Mouse (Mus musculus) cerebellum, adult 18-20 months (tissue): Measurements from ENCODE around the gene Ndp.
A peak's percentile ranks its signal among the peaks of the same experiment; 100 is the strongest.

ENCODE experiments used
- DNase-seq, 2 experiments: peaks; one replicate each; pipeline ENCODE4 v3.0.0; 2021

The Ndp gene

DNA sequence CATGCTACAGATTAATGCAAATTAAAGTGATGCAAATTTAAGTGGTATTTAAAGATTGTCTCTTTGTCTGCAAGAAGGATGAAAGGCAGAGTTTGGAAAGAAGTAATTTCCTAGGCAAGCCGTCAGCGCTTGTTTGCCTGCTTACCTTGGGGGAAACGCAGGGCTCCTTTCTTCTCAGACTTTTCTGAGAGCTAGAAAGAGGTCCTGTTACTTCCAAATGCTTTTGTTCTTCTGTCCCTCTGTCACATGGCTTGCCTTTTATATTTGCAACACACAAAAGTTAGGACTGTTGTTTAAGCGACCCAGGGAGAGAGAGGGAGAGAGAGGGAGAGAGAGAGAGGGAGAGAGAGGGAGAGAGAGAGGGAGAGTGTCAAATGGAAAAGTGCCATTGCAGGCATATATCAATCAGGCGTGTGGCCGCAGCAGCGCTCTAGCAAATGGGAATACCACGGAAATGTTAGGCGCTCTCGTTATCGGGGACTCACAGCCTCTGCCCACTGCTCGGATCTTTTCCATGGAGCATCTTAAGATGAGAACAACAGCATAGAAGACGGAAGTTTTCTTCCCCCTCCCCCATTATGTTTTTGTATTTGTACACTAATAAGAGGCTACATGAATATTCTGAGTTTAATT, at the start of gene Ndp:
Ndp (minus strand) TSS at position 534 of the 633 bp plus-strand sequence.
- peak; percentile 26 to 42 for DNase-seq

DNA sequence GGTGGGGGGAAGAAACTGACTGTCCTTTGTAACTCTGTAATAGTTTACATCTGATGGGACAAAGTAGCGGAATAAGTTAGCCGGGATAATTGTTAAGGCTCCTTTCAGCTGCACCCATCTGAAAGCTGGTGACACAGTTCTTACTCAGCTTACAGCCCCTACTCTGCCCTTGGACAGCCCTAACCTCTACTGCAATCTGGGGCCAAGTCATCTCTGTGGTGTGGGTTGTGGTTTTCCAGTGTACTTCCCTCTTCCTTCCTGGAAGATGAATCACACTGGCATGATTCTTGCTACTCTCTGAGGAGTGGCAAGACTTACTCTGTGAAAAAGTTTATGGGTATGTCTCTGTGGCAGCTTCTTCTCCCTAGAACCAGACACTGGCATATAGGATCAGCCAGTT, 43.2 kb upstream of the Ndp start:
- DNase-seq = no peak

DNA sequence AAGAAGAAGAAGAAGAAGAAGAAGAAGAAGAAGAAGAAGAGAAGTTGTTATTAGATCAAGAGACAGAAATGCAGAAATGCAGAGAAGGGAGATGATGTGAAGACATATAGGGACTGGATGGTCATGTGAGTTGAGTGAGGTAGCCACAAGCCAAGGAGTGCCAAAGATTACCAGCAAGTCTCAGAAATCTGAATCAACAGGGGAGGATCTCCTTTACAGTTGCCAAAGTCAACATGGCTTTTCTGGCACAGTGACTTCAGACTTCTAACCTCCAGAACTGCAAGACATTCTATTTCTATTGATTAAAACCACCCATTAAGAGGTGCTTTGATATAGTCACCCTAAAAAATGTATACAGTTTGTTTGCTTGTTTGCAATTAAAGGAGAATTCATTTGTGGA, 6.4 kb upstream of the Ndp start:
- no peak for DNase-seq

DNA sequence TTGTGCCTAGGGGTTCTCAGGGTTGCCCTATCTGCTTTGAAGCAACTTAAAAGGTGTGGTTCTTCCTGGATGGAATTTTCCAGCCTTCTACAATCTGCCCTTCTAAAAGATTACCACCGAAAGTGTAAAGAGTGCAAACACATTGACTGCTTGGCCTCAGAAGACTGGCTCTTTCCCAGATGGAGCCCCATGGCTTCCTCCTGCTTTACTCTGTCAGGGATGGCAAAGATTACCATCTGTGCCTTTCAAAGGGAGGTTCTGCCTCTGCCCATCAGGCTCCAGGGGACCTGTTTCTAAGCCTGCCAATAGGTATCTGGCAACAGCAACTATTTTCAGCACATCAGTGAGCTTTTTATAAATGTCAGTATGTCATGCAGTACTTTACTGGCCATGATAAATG, 1.5 kb upstream of the Ndp start:
- DNase-seq = peak; percentile 56 to 78

DNA sequence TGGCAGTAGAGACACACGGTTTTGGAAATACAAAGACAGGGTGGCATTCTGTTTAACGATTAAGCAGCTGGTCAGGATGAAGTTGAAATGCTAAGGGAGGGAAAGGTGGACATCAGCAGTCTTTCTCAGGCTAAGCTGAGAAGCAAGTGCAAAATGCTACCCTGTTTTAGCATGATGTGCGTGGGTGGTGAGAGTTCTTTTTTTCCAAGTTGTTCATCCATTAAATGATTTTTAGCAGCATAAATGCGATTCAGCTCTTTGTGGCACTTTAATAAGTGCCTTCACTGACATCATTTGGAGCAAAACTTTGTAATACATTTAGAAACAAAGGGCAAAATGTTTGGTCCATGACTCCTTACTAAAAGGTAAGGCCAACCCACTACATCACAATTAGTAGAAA, 337 bp upstream of the Ndp start:
- no peak for DNase-seq

DNA sequence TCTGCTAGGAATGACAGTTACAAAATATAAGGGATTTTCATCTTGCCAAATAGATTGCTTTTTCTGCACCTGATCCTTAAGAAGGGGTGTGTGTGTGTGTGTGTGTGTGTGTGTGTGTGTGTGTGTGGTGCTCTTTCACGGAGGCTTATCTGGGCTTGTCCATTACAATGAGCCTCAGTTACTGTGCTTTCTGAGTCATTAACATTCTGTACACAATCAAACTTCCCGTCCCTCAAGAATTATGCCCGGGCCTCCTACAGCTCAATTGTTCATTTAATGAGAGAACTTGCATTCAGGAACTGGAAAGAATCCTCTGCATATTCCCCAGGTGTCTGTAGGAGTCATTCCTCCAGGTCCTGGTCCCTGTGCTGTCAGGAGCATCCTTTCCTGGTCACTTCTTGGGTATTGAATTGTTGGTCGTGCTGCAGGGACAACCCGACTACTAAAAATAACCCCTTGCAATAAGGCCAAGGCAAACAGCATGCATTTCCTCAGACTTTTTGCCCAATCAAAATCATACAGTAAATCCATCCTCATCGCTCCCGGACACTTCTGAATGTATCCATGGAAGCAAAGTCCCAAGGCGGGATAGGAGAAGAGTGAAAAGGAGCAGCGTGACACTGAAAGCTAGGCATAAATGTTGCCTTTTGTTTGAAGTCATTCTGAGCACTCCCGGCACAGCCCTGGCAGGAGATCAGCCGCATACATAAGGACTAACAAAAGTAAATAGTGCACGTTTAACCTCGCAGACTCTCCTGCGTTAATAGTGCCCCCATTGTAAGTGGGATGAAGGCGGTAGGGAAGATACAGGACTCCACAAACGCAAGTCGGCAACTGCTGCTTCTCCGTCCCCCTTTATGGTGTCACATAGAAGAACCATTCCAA, 1.1 kb downstream of the Ndp start:
- peak; percentile 41 to 47 for DNase-seq

DNA sequence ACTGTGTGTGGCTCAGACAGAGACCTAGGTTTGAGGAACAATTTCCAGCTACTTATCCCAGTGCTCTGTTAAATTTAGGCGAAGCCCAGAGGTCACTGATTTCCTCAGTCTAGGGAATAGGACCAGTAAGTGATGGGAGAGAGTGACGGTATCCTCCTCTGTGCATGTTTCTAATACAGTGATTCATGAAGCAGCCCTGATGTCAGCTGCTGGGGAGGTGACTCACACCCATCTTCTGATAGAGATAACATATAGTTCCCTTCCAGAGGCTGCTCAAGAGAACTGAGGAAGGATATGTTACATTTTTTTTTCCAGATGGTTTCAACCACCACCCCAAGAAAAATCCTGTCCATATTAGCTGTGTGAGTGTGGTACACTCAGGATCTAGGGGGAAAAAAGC, 2.9 kb downstream of the Ndp start:
- DNase-seq = no peak

DNA sequence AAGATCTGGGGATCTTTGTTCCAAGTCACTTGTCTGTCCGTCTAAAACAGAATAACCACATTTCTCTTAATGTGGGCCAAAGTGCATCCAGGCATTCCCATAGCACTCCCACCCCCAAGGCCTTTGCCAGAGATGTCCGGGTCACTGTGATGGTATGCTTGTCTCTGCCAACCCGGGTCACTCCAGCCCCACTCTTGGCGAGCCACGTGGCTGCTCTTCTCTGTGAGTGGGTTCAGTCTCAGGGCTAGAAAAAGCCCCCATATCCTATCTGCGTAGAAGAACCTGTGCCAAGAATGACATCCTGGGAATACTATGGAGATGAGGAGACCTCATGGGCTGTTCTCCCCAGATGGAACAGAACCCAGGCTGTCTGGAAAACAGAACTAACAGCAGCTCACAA, 4.0 kb downstream of the Ndp start:
- DNase-seq = peak in 1 of 2 experiments; percentile 12

DNA sequence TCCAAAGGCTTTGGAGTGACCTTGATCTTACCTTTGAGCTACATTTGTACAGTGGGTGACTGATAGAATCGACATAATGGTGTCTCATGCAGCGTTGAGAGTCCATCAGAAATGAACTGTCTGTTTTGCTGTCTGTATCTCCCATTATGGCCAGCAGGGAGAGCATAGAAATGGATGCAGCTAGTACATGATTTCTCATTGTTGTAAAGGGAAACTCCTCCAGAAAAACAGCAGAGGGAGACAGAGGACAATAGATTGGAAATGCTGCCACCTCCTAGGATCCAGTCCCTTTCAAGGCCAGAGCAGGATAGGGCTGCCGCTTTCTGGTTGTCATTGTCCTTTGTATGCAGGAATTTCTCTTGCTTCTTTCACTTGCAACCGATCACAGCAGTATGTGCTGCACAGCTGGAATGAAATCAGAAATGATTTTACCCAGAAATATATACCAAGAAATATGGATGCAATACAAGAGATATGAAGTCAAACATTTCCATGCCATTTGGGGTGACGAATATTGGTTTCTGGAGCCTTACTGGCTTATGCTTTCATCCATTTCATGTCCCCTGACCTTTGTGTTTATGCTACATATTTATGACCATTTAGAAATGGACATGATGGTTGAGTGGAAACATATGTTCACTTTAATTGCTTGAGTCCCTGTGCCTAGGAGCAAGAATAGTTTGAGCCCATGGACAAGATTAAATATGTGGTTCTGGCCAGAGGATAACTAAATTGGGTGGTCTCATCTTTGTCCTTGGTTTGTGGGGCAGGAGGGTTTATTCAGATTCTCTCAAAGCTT, 17.0 kb downstream of the Ndp start:
- DNase-seq = peak; percentile 46 to 58

DNA sequence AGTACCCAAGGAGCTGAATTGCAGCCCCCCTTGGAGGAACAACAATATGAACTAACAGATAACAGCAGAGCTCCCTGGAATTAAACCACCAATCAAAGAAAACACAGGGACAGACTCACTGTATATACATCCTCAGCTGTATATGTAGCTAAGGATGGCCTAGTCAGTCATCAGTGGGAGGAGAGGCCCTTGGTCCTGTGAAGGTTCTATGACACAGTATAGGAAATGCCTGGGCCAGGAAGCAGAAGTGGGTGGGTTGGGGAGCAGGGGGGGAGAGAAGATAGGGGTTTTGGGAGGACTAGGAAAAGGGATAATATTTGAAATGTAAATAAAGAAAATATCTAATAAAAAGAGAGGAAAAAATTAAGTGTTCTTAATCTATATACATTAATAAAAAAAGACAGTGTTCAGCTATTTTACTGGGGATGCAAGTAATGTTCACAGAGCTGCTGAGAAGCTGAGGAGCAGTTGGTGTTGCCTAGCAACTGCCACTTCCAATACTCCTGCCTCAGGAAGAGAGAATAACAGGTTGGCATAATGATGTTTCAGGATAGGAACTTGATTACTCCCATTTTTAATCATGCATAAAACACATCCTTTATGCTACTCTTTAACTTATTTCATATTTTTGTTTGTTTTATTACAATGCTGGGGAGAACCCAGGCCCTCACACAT, 43.8 kb downstream of the Ndp start:
- no peak for DNase-seq

DNA sequence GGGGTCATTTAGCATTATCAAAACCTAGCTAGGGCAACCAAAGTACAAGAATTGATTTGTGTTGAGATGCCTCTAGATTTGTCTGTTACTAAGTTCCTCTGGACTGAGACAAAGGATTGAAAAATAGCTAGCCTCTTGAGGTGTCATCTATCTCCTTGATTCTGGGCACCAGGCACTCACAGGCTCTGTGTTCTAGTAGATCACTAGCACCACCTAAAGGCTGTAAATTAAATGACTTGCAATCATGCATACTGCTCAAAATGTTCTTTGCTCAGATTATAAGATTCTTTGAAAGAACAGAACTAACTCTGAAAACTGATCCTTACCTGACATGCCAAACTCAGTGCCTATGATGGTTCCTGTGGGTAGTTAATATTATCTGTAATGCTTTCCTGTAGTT, 51.3 kb downstream of the Ndp start:
- DNase-seq = no peak

DNA sequence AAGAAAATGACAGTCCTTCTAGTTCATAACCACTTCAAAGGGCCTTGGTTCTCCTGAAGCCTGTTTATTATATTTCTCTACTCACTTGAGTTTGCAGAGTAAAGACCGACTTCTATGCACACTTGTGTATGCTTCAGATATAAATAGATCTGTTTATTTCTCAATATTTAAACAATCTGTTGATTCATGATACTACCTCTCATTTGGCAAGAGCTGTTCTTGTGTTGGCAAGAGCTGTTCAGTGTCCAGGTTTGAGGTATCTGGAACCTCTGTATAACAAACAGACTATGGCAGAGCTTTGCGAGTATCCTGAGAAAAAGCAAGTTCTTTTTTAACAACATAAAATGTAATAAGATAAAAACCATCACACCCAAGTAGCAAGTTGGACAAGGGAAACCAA, 65.5 kb downstream of the Ndp start:
- no peak for DNase-seq

DNA sequence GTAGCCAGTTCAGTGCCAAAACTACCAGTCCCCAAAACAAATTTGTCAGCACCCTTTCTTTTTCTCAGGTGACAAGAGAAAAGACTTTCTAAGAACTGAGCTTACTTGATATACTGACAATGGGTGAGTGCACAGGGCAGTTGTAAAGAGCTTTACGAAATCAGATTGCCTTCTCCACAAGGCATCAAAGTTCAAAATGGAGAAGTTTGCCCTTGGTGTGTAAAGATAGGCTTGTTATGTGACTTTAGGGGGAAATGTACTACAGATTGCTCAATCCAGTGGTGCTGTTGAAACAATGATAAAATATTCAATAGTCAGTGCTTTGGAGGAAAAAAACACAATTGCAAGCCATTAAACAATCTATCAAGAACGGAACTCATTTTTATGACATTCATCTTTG, 70.1 kb downstream of the Ndp start:
- DNase-seq = no peak

DNA sequence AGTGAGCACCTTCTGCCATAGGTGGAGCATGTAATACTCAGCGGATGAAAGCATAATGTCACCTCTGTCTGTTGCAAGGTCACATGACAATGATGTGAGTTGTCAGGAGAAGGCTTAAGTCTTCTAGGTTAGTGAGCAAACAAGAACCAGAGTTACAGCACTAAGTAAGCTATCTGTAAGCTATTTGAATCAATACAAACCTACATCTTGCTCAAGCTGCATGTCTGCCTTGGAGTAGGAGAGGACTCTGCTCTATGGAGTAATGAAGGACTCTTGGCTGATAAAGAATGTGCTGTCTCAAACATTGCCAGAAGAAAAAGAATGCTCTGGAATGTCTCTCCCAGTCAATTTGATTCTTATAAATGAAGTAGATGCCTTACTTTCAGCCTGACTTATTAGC, 74.3 kb downstream of the Ndp start:
- DNase-seq = no peak

DNA sequence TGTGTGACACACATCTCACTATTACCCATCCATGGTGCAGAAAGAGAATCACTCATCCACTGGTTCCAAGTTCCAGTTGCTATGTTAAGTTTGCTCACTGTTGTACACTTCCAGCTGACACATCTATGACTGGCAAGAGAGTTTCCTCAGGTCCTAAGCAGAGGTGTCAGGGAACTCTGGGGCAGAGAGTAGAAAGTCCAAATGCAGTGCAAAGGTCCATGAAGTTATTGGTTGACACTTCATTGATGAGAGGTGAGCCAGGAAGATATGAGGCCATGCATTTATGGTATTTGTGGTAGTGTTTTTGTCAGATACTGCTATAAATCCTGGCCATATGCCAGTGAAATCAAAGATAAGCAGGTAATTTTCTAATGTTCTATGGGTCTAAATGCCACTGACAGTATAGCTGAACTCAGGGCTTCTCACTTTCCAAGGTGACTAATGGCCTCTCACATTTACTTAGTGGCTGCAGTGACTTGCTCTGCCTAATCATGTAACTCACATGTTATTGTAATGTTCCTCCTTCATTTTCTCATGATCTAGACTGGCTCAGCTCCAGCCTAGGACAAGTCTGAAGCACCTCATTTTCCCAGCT, 75.0 kb downstream of the Ndp start:
- DNase-seq = no peak
